Mouse (Mus musculus): Measurements from ENCODE around the gene Fam208a. TPM values are rescaled to one million over a fixed set of nuclear protein-coding genes. Genes with fewer than 3 reads are reported as not detected.

Gene Fam208a
- total and polyA plus RNA-seq, 2 experiments from 2014 or later, result 8.1 to 50.9 TPM

DNA sequence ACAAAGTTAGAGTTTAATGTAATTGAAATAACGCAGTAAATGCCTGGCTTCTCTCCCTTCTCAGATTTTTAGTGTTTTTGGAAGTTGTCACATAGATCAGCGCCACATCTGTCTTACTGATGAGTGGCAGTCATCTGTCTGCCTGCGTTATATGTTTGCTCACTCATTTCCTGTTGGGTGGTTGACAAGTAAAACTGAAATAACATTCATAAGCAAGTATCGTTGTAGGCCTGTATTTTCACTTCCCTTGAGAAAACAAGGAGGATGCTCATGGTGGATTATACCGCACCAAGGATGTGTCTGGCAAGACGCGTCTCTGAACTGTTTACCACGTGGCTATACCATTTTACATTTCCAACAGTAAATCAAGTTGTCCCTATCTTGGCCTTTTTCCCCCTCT is 15.9 kb upstream of the Fam208a start:
- no peaks in the 10 kb centered on the region for H3K9me3 ChIP-seq (ENCODE audit: low read length)
- no peak overlapping the region for H3K4me2 ChIP-seq (ENCODE audit: low read depth)
- H3K4me1 ChIP-seq (ENCODE audit: insufficient read depth), result no peaks in the 10 kb centered on the region
- H3K9ac ChIP-seq, result no peak overlapping the region
- ATAC-seq, result no peak
- H3K27ac ChIP-seq (ENCODE audit: low read depth, low read length), result no peak overlapping the region
- H3K27me3 ChIP-seq (ENCODE audit: insufficient read depth, low read length), result no peaks in the 10 kb centered on the region
- TF ChIP-seq CTCF (IDR thresholded peaks at IDR 0.05; ENCODE audit: low read depth), result no peak
- 86% methylated on average over 8 of the region's 8 CpGs for WGBS
- no peaks in the 10 kb centered on the region for H3K36me3 ChIP-seq (ENCODE audit: insufficient read depth)
- no peak for DNase-seq
- no peak overlapping the region for H3K4me3 ChIP-seq (ENCODE audit: low read depth, low read length)

DNA sequence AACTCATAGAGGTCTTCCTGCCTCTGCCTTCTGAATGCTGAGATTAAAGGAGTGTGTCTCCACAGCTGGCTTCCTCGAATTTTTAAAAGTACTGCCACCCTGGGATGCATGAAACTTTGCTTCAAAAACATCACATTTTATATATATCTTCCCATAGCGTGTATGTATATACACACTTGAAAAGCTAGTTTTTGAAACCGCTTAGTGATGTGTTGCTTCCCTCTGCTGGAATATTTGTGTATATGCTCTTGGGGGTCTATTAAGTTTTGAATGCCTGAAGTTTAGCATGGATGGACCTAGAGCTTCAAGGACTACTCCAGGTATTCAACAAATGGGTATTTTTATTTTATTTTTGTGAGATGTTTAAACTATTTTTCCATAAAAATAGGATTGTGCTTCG is 14.7 kb upstream of the Fam208a start:
- peak; percentile 45; the same call in 1 of the 2 replicates for ATAC-seq
- DNase-seq, result peak; percentile 68

DNA sequence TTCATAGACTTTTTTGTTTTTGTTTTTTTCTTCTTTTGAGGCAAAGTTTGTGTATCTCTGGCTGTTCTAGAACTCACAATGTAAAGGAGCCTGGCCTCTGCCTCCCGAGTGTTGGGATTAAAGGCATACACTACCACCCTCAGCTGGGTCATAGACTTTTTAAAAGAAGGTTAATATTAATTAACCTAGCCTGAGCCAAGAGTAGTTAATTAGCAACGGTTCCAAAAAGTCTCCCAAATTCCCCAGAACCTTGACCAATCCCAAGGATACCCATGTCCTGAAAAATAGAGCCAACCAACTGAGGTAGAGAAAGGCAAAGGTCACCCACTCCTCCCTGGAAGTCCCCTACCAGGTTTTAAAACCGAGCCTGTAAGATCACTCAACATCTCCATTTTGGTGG is 7.8 kb upstream of the Fam208a start:
- no peak overlapping the region for H3K27ac ChIP-seq (ENCODE audit: low read depth, low read length)
- H3K9me3 ChIP-seq (ENCODE audit: low read length), result no peaks in the 10 kb centered on the region
- no peak overlapping the region for H3K9ac ChIP-seq
- no peaks in the 10 kb centered on the region for H3K4me1 ChIP-seq (ENCODE audit: insufficient read depth)
- H3K36me3 ChIP-seq (ENCODE audit: insufficient read depth), result no peaks in the 10 kb centered on the region
- H3K4me2 ChIP-seq (ENCODE audit: low read depth), result no peak overlapping the region
- no peak overlapping the region for H3K4me3 ChIP-seq (ENCODE audit: low read depth, low read length)
- ATAC-seq (no peak), DNase-seq (no peak)
- no peak for TF ChIP-seq CTCF (IDR thresholded peaks at IDR 0.05; ENCODE audit: low read depth)
- H3K27me3 ChIP-seq (ENCODE audit: insufficient read depth, low read length), result no peaks in the 10 kb centered on the region
- 59% methylated on average over 3 of the region's 3 CpGs for WGBS

More for the DNA sequence above, 14.7 kb upstream of the Fam208a start:
- H3K27ac ChIP-seq (ENCODE audit: low read depth, low read length), result no peak overlapping the region
- H3K36me3 ChIP-seq (ENCODE audit: insufficient read depth), result no peaks in the 10 kb centered on the region
- H3K4me3 ChIP-seq (ENCODE audit: low read depth, low read length), result no peak overlapping the region
- no peaks in the 10 kb centered on the region for H3K4me1 ChIP-seq (ENCODE audit: insufficient read depth)
- no peak overlapping the region for H3K4me2 ChIP-seq (ENCODE audit: low read depth)
- WGBS, result 39% methylated on average over 4 of the region's 4 CpGs
- H3K9ac ChIP-seq, result no peak overlapping the region
- no peaks in the 10 kb centered on the region for H3K9me3 ChIP-seq (ENCODE audit: low read length)
- no peaks in the 10 kb centered on the region for H3K27me3 ChIP-seq (ENCODE audit: insufficient read depth, low read length)
- peak; percentile 79 for TF ChIP-seq CTCF (IDR thresholded peaks at IDR 0.05; ENCODE audit: low read depth)

DNA sequence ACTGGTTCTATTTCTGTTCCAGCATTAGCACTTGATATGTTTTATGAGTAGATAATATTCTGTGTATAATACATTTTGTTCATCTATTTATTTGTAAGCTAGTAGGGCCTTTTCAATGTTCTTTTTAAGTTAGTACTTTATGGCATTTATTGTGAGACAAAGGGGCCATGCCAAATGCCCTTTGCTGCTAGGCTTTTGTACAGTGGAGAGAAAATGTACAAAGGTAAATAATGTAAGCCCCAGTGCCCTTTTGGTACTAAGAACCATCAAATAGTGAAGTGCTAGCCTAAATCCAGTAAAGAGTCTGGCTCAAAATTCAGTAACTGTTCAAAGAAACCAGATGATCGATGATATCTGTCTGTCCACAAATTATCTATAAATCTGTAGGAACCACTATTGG is 6.3 kb upstream of the Fam208a start:
- DNase-seq (no peak), ATAC-seq (no peak)
- Histone ChIP-seq H3K27ac (ENCODE audit: low read depth, low read length) (no peak overlapping the region), H3K4me3 (ENCODE audit: low read depth, low read length) (no peak overlapping the region), H3K27me3 (ENCODE audit: insufficient read depth, low read length) (no peaks in the 10 kb centered on the region), H3K4me1 (ENCODE audit: insufficient read depth) (no peaks in the 10 kb centered on the region), H3K4me2 (ENCODE audit: low read depth) (no peak overlapping the region), H3K9me3 (ENCODE audit: low read length) (no peaks in the 10 kb centered on the region), H3K9ac (no peak overlapping the region), H3K36me3 (ENCODE audit: insufficient read depth) (no peaks in the 10 kb centered on the region)
- WGBS, result 89% methylated on average over 1 of the region's 1 CpGs
- TF ChIP-seq CTCF (IDR thresholded peaks at IDR 0.05; ENCODE audit: low read depth), result no peak

DNA sequence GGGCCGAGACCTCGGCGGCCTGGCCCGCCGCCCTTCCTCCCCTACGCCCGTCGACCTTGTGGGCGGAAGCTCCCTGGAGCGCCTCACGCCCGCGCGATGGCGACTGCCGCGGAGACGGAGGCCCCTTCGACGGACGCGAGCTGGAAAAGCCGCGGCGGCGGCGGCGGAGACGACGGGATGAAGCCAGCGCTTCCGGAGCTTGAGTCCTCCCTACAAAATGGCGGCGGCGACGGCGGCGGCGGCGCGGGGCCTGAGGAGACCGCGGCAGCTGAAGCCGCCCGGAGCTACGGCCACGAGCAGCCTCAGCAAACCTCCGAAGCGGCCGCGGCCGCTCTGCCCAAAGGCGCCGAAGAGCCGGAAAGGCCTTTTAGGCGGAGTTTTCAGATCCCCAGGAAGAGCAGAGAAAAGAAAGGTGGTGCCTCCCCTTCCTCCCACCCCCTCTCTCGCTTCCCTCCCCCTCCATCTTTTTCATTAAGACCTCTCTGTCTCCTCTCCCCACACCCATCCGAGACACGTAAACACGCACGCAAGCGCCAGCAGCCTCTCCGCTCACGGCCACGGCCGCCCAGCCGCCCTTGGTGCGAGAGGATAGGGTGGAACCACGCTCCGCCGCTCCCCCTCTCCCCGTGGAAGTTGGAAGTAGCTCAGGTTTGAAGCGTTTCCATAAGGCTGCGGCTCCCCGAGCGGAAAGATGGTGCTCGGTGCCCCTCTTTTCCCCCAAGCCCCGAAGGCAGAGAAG is 508 bp downstream of the Fam208a start:
- H3K4me2 ChIP-seq (ENCODE audit: low read depth), result peak overlapping the region; percentile 85
- no peak for TF ChIP-seq CTCF (IDR thresholded peaks at IDR 0.05; ENCODE audit: low read depth)
- H3K27ac ChIP-seq (ENCODE audit: low read depth, low read length), result peak overlapping the region; percentile 100
- peak overlapping the region; percentile 53 for H3K4me3 ChIP-seq (ENCODE audit: low read depth, low read length)
- ATAC-seq, result peak; percentile 87
- H3K36me3 ChIP-seq (ENCODE audit: insufficient read depth), result no peaks in the 10 kb centered on the region
- H3K27me3 ChIP-seq (ENCODE audit: insufficient read depth, low read length), result no peaks in the 10 kb centered on the region
- 2% methylated on average over 76 of the region's 78 CpGs for WGBS
- H3K9me3 ChIP-seq (ENCODE audit: low read length), result 0 out of 2 replicates have a peak, but pooled peaks cover 4% of the 10 kb centered on the region
- peak; percentile 91 for DNase-seq
- peak overlapping the region; percentile 98 for H3K9ac ChIP-seq
- H3K4me1 ChIP-seq (ENCODE audit: insufficient read depth), result 0 out of 2 replicates have a peak, but pooled peaks cover 3% of the 10 kb centered on the region

DNA sequence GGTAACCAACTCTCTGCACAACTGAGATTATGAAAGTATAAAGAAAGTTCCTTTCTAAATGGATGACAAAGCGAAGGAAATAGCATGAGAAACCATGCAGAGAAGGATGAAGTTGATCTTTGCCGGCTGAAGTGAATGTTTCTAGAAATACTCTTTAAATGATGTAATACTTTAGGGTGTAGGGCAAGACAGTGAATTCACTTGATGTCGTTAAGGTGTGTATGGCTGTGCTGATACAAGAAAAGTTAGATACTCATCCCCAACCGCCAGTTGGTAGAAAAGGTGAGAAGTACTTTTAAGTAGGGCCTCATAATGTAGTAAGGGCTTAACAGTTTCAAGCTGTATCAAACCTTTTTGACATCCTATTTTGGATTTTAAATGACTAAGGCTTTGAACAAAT is 1.6 kb downstream of the Fam208a start:
- DNase-seq (no peak), ATAC-seq (no peak)
- no peak overlapping the region for H3K9ac ChIP-seq
- H3K27ac ChIP-seq (ENCODE audit: low read depth, low read length), result no peak overlapping the region
- 95% methylated on average over 4 of the region's 4 CpGs for WGBS
- 0 out of 2 replicates have a peak, but pooled peaks cover 3% of the 10 kb centered on the region for H3K4me1 ChIP-seq (ENCODE audit: insufficient read depth)
- H3K36me3 ChIP-seq (ENCODE audit: insufficient read depth), result no peaks in the 10 kb centered on the region
- no peaks in the 10 kb centered on the region for H3K27me3 ChIP-seq (ENCODE audit: insufficient read depth, low read length)
- H3K4me3 ChIP-seq (ENCODE audit: low read depth, low read length), result no peak overlapping the region; the same call in 1 of the 2 replicates
- H3K9me3 ChIP-seq (ENCODE audit: low read length), result 0 out of 2 replicates have a peak, but pooled peaks cover 4% of the 10 kb centered on the region
- H3K4me2 ChIP-seq (ENCODE audit: low read depth), result 0 out of 2 replicates have a peak overlapping the region, but pooled peaks have one; percentile 85
- TF ChIP-seq CTCF (IDR thresholded peaks at IDR 0.05; ENCODE audit: low read depth), result no peak

GRCm38 (mm10) chr14:27432064-27432463 is 3.4 kb downstream of the Fam208a start:
- Histone ChIP-seq H3K27ac (ENCODE audit: low read depth, low read length) (no peak overlapping the region), H3K4me2 (ENCODE audit: low read depth) (no peak overlapping the region), H3K4me3 (ENCODE audit: low read depth, low read length) (no peak overlapping the region), H3K36me3 (ENCODE audit: insufficient read depth) (no peaks in the 10 kb centered on the region), H3K27me3 (ENCODE audit: insufficient read depth, low read length) (no peaks in the 10 kb centered on the region), H3K4me1 (ENCODE audit: insufficient read depth) (0 out of 2 replicates have a peak, but pooled peaks cover 3% of the 10 kb centered on the region), H3K9ac (no peak overlapping the region), H3K9me3 (ENCODE audit: low read length) (0 out of 2 replicates have a peak, but pooled peaks cover 4% of the 10 kb centered on the region)
- DNase-seq (no peak), ATAC-seq (no peak)
- WGBS, result over 99% methylated on average over 2 of the region's 2 CpGs
- TF ChIP-seq CTCF (IDR thresholded peaks at IDR 0.05; ENCODE audit: low read depth), result no peak

All from forebrain, postnatal 0 days (tissue).